Mouse (Mus musculus): ENCODE measurements around the gene Atxn2l. TPM values are rescaled to one million over a fixed set of nuclear protein-coding genes. Genes with fewer than 3 reads are reported as not detected.

Gene Atxn2l
- polyA plus RNA-seq, 1 experiment from 2014 or later: 61.9 TPM

GRCm38 (mm10) chr7:126446217-126446616 is 57.0 kb downstream of the Atxn2l start:
- WGBS: 88% methylated on average over 21 of the region's 21 CpGs
- peaks cover 52% of the 10 kb centered on the region for H3K36me3 ChIP-seq (ENCODE audit: insufficient read depth)

GRCm38 (mm10) chr7:126445104-126445815 is 58.0 kb downstream of the Atxn2l start:
- H3K4me1 ChIP-seq (ENCODE audit: insufficient read depth): no peaks in the 10 kb centered on the region
- WGBS: 90% methylated on average over 15 of the region's 15 CpGs
- no peak overlapping the region for H3K27ac ChIP-seq (ENCODE audit: low read depth)
- no peak for TF ChIP-seq CTCF (IDR thresholded peaks at IDR 0.05; ENCODE audit: low read depth)
- no peak overlapping the region for H3K4me2 ChIP-seq
- H3K9ac ChIP-seq: no peak overlapping the region
- no peaks in the 10 kb centered on the region for H3K27me3 ChIP-seq (ENCODE audit: insufficient read depth, low read length)
- no peak overlapping the region for H3K4me3 ChIP-seq (ENCODE audit: low read depth, low read length)
- H3K36me3 ChIP-seq (ENCODE audit: insufficient read depth): peaks cover 56% of the 10 kb centered on the region
- H3K9me3 ChIP-seq (ENCODE audit: low read depth, low read length): no peaks in the 10 kb centered on the region
- ATAC-seq (ENCODE audit: insufficient read depth) (no peak), DNase-seq (no peak)

More at GRCm38 (mm10) chr7:126446217-126446616, 57.0 kb downstream of the Atxn2l start:
- no peak overlapping the region for H3K4me3 ChIP-seq (ENCODE audit: low read depth, low read length)
- no peak overlapping the region for H3K4me2 ChIP-seq
- H3K27ac ChIP-seq (ENCODE audit: low read depth): no peak overlapping the region
- ATAC-seq (ENCODE audit: insufficient read depth) (no peak), DNase-seq (no peak)
- TF ChIP-seq CTCF (IDR thresholded peaks at IDR 0.05; ENCODE audit: low read depth): no peak
- H3K27me3 ChIP-seq (ENCODE audit: insufficient read depth, low read length): no peaks in the 10 kb centered on the region
- no peak overlapping the region for H3K9ac ChIP-seq
- no peaks in the 10 kb centered on the region for H3K4me1 ChIP-seq (ENCODE audit: insufficient read depth)
- H3K9me3 ChIP-seq (ENCODE audit: low read depth, low read length): no peaks in the 10 kb centered on the region

GRCm38 (mm10) chr7:126444536-126444935 is 58.7 kb downstream of the Atxn2l start:
- DNase-seq (no peak), ATAC-seq (ENCODE audit: insufficient read depth) (no peak)
- Histone ChIP-seq H3K9ac (no peak overlapping the region), H3K4me3 (ENCODE audit: low read depth, low read length) (no peak overlapping the region), H3K27me3 (ENCODE audit: insufficient read depth, low read length) (no peaks in the 10 kb centered on the region), H3K27ac (ENCODE audit: low read depth) (no peak overlapping the region), H3K36me3 (ENCODE audit: insufficient read depth) (peaks cover 58% of the 10 kb centered on the region), H3K9me3 (ENCODE audit: low read depth, low read length) (no peaks in the 10 kb centered on the region), H3K4me2 (no peak overlapping the region), H3K4me1 (ENCODE audit: insufficient read depth) (no peaks in the 10 kb centered on the region)
- no peak for TF ChIP-seq CTCF (IDR thresholded peaks at IDR 0.05; ENCODE audit: low read depth)
- WGBS: 90% methylated on average over 9 of the region's 9 CpGs

- Histone ChIP-seq H3K9ac (no peak overlapping the region), H3K9me3 (ENCODE audit: low read depth, low read length) (no peaks in the 10 kb centered on the region), H3K4me2 (no peak overlapping the region), H3K36me3 (ENCODE audit: insufficient read depth) (peaks cover 58% of the 10 kb centered on the region), H3K4me1 (ENCODE audit: insufficient read depth) (no peaks in the 10 kb centered on the region), H3K4me3 (ENCODE audit: low read depth, low read length) (no peak overlapping the region), H3K27me3 (ENCODE audit: insufficient read depth, low read length) (no peaks in the 10 kb centered on the region), H3K27ac (ENCODE audit: low read depth) (no peak overlapping the region)
- ATAC-seq (ENCODE audit: insufficient read depth): no peak
- no peak for TF ChIP-seq CTCF (IDR thresholded peaks at IDR 0.05; ENCODE audit: low read depth)
- 91% methylated on average over 10 of the region's 10 CpGs for WGBS
- no peak for DNase-seq
Measured at GRCm38 (mm10) chr7:126443997-126444396, 59.2 kb downstream of the Atxn2l start.

Other genes starting within 250 kb of the Atxn2l start
- 51.2 and 57.0 TPM in 2 replicates for gene Sbk1, start 230.8 kb downstream of the Atxn2l start, polyA plus RNA-seq (2014; fragmentation: Nextera tagmentation; extraction: Ambion mirVana)
- 1.7 and 2.8 TPM in 2 replicates for gene Lat, start 133.9 kb downstream of the Atxn2l start, polyA plus RNA-seq (2014; fragmentation: Nextera tagmentation; extraction: Ambion mirVana)
- gene Spns1, start 126.0 kb downstream of the Atxn2l start, polyA plus RNA-seq (2014; fragmentation: Nextera tagmentation; extraction: Ambion mirVana): 41.7 and 46.0 TPM in 2 replicates
- gene Nfatc2ip, start 106.7 kb downstream of the Atxn2l start, polyA plus RNA-seq (2014; fragmentation: Nextera tagmentation; extraction: Ambion mirVana): 3.6 and 4.3 TPM in 2 replicates
- not detected in 2 replicates for gene Cd19, start 88.5 kb downstream of the Atxn2l start, polyA plus RNA-seq (2014; fragmentation: Nextera tagmentation; extraction: Ambion mirVana)
- 33.8 and 34.5 TPM in 2 replicates for gene Rabep2, start 74.7 kb downstream of the Atxn2l start, polyA plus RNA-seq (2014; fragmentation: Nextera tagmentation; extraction: Ambion mirVana)
- 0.32 TPM in 1 of 2 replicates, not detected in the other for gene Atp2a1, start 40.3 kb downstream of the Atxn2l start, polyA plus RNA-seq (2014; fragmentation: Nextera tagmentation; extraction: Ambion mirVana)
- gene Sh2b1, start 28.0 kb downstream of the Atxn2l start, polyA plus RNA-seq (2014; fragmentation: Nextera tagmentation; extraction: Ambion mirVana): 42.0 and 46.5 TPM in 2 replicates
- 126 and 128 TPM in 2 replicates for gene Tufm, start 16.1 kb downstream of the Atxn2l start, polyA plus RNA-seq (2014; fragmentation: Nextera tagmentation; extraction: Ambion mirVana)
- gene Eif3c, start 63.0 kb upstream of the Atxn2l start, polyA plus RNA-seq (2014; fragmentation: Nextera tagmentation; extraction: Ambion mirVana): 169 and 183 TPM in 2 replicates
- 0.32 and 0.54 TPM in 2 replicates for gene Apobr, start 81.5 kb upstream of the Atxn2l start, polyA plus RNA-seq (2014; fragmentation: Nextera tagmentation; extraction: Ambion mirVana)
- gene Cln3, start 82.4 kb upstream of the Atxn2l start, polyA plus RNA-seq (2014; fragmentation: Nextera tagmentation; extraction: Ambion mirVana): 24.1 and 27.3 TPM in 2 replicates
- not detected in 2 replicates for gene Il27, start 91.5 kb upstream of the Atxn2l start, polyA plus RNA-seq (2014; fragmentation: Nextera tagmentation; extraction: Ambion mirVana)
- 9.7 and 10.7 TPM in 2 replicates for gene Nupr1, start 127.4 kb upstream of the Atxn2l start, polyA plus RNA-seq (2014; fragmentation: Nextera tagmentation; extraction: Ambion mirVana)
- 49.5 and 61.3 TPM in 2 replicates for gene Sgf29, start 145.9 kb upstream of the Atxn2l start, polyA plus RNA-seq (2014; fragmentation: Nextera tagmentation; extraction: Ambion mirVana)
- 1.4 and 2.6 TPM in 2 replicates for gene Sult1a1, start 173.0 kb upstream of the Atxn2l start, polyA plus RNA-seq (2014; fragmentation: Nextera tagmentation; extraction: Ambion mirVana)
- 123 and 126 TPM in 2 replicates for gene Bola2, start 192.0 kb upstream of the Atxn2l start, polyA plus RNA-seq (2014; fragmentation: Nextera tagmentation; extraction: Ambion mirVana)
- 8.9 and 9.7 TPM in 2 replicates for gene Slx1b, start 192.3 kb upstream of the Atxn2l start, polyA plus RNA-seq (2014; fragmentation: Nextera tagmentation; extraction: Ambion mirVana)
- 29.2 and 29.3 TPM in 2 replicates for gene Coro1a, start 204.3 kb upstream of the Atxn2l start, polyA plus RNA-seq (2014; fragmentation: Nextera tagmentation; extraction: Ambion mirVana)

Data from lung, embryonic 14.5 days (tissue).